Mouse (Mus musculus) lung, embryonic 15.5 days (tissue): Measurements from ENCODE around the gene H2-K1. TPM values are rescaled to one million over a fixed set of nuclear protein-coding genes. Genes with fewer than 3 reads are reported as not detected.
A peak's percentile ranks its signal among the peaks of the same experiment; 100 is the strongest.
"Not testable (repeated sequence)": the region's sequence is repeated elsewhere in the genome, so short reads cannot be mapped to it uniquely, and the experiment has no call there.

Source experiments
- ATAC-seq: fragments of 200-750 bp; cut with Nextera tagmentation; 2 replicates; pipeline ENCODE4 v1.8.0; 2017; ENCODE audit warnings: moderate number of reproducible peaks, borderline replicate concordance; ENCODE audit not compliant: low FRiP score, low TSS enrichment; ENCODE audit errors: extremely low read depth
- H3K27ac ChIP-seq: fragments of 300-500 bp; sonication (generic); 2 replicates; pipeline ENCODE4 v1.5.1; 2015; ENCODE audit warnings: moderate library complexity, mild to moderate bottlenecking, inconsistent platforms
- H3K27me3 ChIP-seq: fragments of 300-500 bp; sonication (generic); 2 replicates; pipeline ENCODE4 v1.6.1; 2015; ENCODE audit warnings: inconsistent platforms
- H3K36me3 ChIP-seq: fragments of 300-500 bp; sonication (generic); 2 replicates; pipeline ENCODE4 v1.6.1; 2015; ENCODE audit warnings: inconsistent platforms
- H3K4me1 ChIP-seq: fragments of 300-500 bp; sonication (generic); 2 replicates; pipeline ENCODE4 v1.6.1; 2015; ENCODE audit warnings: inconsistent platforms
- H3K4me2 ChIP-seq: fragments of 300-500 bp; sonication (generic); 2 replicates; pipeline ENCODE4 v1.6.1; 2015; ENCODE audit warnings: inconsistent platforms, mild to moderate bottlenecking, moderate library complexity
- H3K4me3 ChIP-seq: fragments of 300-500 bp; sonication (generic); 2 replicates; pipeline ENCODE4 v1.5.1; 2015; ENCODE audit warnings: mild to moderate bottlenecking, inconsistent platforms
- H3K9ac ChIP-seq: fragments of 300-500 bp; sonication (generic); 2 replicates; pipeline ENCODE4 v1.6.1; 2015; ENCODE audit warnings: inconsistent platforms
- H3K9me3 ChIP-seq: fragments of 300-500 bp; sonication (generic); 2 replicates; pipeline ENCODE4 v1.6.1; 2016; ENCODE audit warnings: inconsistent platforms
- WGBS: fragments of 180-500 bp; shearing (Covaris S2); methylation state at CpG from one replicate; pipeline ENCODE4 v1.1.7; 2015; 5-methylcytosine and 5-hydroxymethylcytosine counted together
- polyA plus RNA-seq: library from polyadenylated mRNA; unstranded; fragments of >200 nt; fragmentation: Nextera tagmentation; extraction: Ambion mirVana; gene quantifications from 2 replicates; pipeline ENCODE4 v1.2.1, GENCODE M21; 2015

H2-K1 gene
- polyA plus RNA-seq, 1 experiment from 2014 or later = 69.2 TPM

- not testable (repeated sequence) for ATAC-seq, H3K9ac ChIP-seq, H3K36me3 ChIP-seq, H3K4me1 ChIP-seq, H3K27ac ChIP-seq, H3K9me3 ChIP-seq
- Histone ChIP-seq H3K4me3 (peak overlapping the region; percentile 59; the same call in 1 of the 2 replicates), H3K27me3 (peaks cover 44% of the 10 kb centered on the region), H3K4me2 (peak overlapping the region; percentile 99)
- WGBS = 47% methylated on average over 2 of the region's 2 CpGs
These were observed 649 bp upstream of the H2-K1 start for GRCm38 (mm10) chr17:34000796-34001195.

GRCm38 (mm10) chr17:33999341-34000149 lies 602 bp downstream of the H2-K1 start:
- peak overlapping the region; percentile 59 for H3K4me3 ChIP-seq
- 1% methylated on average over 87 of the region's 87 CpGs for WGBS
- peak; percentile 51 for ATAC-seq
- H3K4me1 ChIP-seq = peaks cover 9% of the 10 kb centered on the region; the same call in 1 of the 2 replicates
- H3K4me2 ChIP-seq = peak overlapping the region; percentile 99
- peaks cover 41% of the 10 kb centered on the region for H3K27me3 ChIP-seq
- no peaks in the 10 kb centered on the region for H3K9me3 ChIP-seq
- H3K27ac ChIP-seq = no peak overlapping the region
- H3K36me3 ChIP-seq = no peaks in the 10 kb centered on the region
- peak overlapping the region; percentile 40 for H3K9ac ChIP-seq

GRCm38 (mm10) chr17:33998697-33999096 lies 1.4 kb downstream of the H2-K1 start:
- not testable (repeated sequence) for ATAC-seq, H3K4me1 ChIP-seq, H3K36me3 ChIP-seq, H3K4me3 ChIP-seq, H3K27ac ChIP-seq, H3K9ac ChIP-seq, H3K4me2 ChIP-seq, H3K9me3 ChIP-seq
- WGBS = 36% methylated on average over 5 of the region's 5 CpGs
- peaks cover 41% of the 10 kb centered on the region for H3K27me3 ChIP-seq

GRCm38 (mm10) chr17:33997025-33997424 lies 3.1 kb downstream of the H2-K1 start:
- not testable (repeated sequence) for H3K27ac ChIP-seq, H3K9me3 ChIP-seq, H3K4me3 ChIP-seq, H3K36me3 ChIP-seq, H3K4me2 ChIP-seq, H3K4me1 ChIP-seq, H3K9ac ChIP-seq, ATAC-seq
- peaks cover 40% of the 10 kb centered on the region for H3K27me3 ChIP-seq
- 79% methylated on average over 2 of the region's 2 CpGs for WGBS

- Histone ChIP-seq H3K4me1 (peaks cover 9% of the 10 kb centered on the region; the same call in 1 of the 2 replicates), H3K36me3 (no peaks in the 10 kb centered on the region), H3K27me3 (peaks cover 28% of the 10 kb centered on the region), H3K4me3 (no peak overlapping the region), H3K4me2 (no peak overlapping the region), H3K9me3 (no peaks in the 10 kb centered on the region), H3K9ac (no peak overlapping the region), H3K27ac (no peak overlapping the region)
- no peak for ATAC-seq
- 44% methylated on average over 3 of the region's 3 CpGs for WGBS
These were observed 4.5 kb downstream of the H2-K1 start for GRCm38 (mm10) chr17:33995651-33996050.

GRCm38 (mm10) chr17:33994959-33995358 lies 5.2 kb downstream of the H2-K1 start:
- peaks cover 3% of the 10 kb centered on the region; the same call in 1 of the 2 replicates for H3K4me1 ChIP-seq
- H3K9ac ChIP-seq = no peak overlapping the region
- no peak overlapping the region for H3K27ac ChIP-seq
- peaks cover 21% of the 10 kb centered on the region for H3K27me3 ChIP-seq
- no peak for ATAC-seq
- no peaks in the 10 kb centered on the region for H3K9me3 ChIP-seq
- WGBS = 84% methylated on average over 8 of the region's 8 CpGs
- H3K4me2 ChIP-seq = no peak overlapping the region
- H3K4me3 ChIP-seq = no peak overlapping the region
- no peaks in the 10 kb centered on the region for H3K36me3 ChIP-seq

- Histone ChIP-seq H3K36me3 (no peaks in the 10 kb centered on the region), H3K27ac (no peak overlapping the region), H3K4me1 (no peaks in the 10 kb centered on the region), H3K9ac (no peak overlapping the region), H3K4me3 (no peak overlapping the region), H3K9me3 (no peaks in the 10 kb centered on the region), H3K27me3 (peaks cover under 1% of the 10 kb centered on the region), H3K4me2 (no peak overlapping the region)
- no peak for ATAC-seq
- WGBS = 31% methylated on average over 10 of the region's 10 CpGs
These were observed 8.1 kb downstream of the H2-K1 start for GRCm38 (mm10) chr17:33991788-33992664.

- not testable (repeated sequence) for H3K27ac ChIP-seq, H3K4me3 ChIP-seq, H3K36me3 ChIP-seq, ATAC-seq, H3K9ac ChIP-seq, H3K9me3 ChIP-seq
- Histone ChIP-seq H3K4me1 (peaks cover 37% of the 10 kb centered on the region), H3K27me3 (peaks cover 36% of the 10 kb centered on the region), H3K4me2 (peak overlapping the region; percentile 78; the same call in 1 of the 2 replicates)
- WGBS = 6% methylated on average over 8 of the region's 8 CpGs
These were observed 18.0 kb downstream of the H2-K1 start for GRCm38 (mm10) chr17:33982136-33982535.

GRCm38 (mm10) chr17:33981192-33981909 lies 18.8 kb downstream of the H2-K1 start:
- WGBS = under 1% methylated on average over 27 of the region's 27 CpGs
- Histone ChIP-seq H3K27me3 (peaks cover 40% of the 10 kb centered on the region), H3K9ac (peak overlapping the region; percentile 43), H3K4me3 (peak overlapping the region; percentile 50), H3K4me2 (peak overlapping the region; percentile 78), H3K27ac (peak overlapping the region; percentile 84), H3K4me1 (peaks cover 37% of the 10 kb centered on the region)
- H3K9me3 ChIP-seq, H3K36me3 ChIP-seq: not testable (repeated sequence)
- peak; percentile 92 for ATAC-seq

GRCm38 (mm10) chr17:33980181-33981035 lies 19.7 kb downstream of the H2-K1 start:
- no peaks in the 10 kb centered on the region for H3K36me3 ChIP-seq
- peaks cover 37% of the 10 kb centered on the region for H3K4me1 ChIP-seq
- H3K9me3 ChIP-seq = no peaks in the 10 kb centered on the region
- peak overlapping the region; percentile 76 for H3K27ac ChIP-seq
- peaks cover 46% of the 10 kb centered on the region for H3K27me3 ChIP-seq
- H3K4me3 ChIP-seq = peak overlapping the region; percentile 50
- ATAC-seq = no peak
- WGBS = 64% methylated on average over 19 of the region's 19 CpGs
- peak overlapping the region; percentile 78 for H3K4me2 ChIP-seq
- peak overlapping the region; percentile 16; the same call in 1 of the 2 replicates for H3K9ac ChIP-seq
